Mouse (Mus musculus): ENCODE results near the gene CN725425.

The CN725425 gene

DNA sequence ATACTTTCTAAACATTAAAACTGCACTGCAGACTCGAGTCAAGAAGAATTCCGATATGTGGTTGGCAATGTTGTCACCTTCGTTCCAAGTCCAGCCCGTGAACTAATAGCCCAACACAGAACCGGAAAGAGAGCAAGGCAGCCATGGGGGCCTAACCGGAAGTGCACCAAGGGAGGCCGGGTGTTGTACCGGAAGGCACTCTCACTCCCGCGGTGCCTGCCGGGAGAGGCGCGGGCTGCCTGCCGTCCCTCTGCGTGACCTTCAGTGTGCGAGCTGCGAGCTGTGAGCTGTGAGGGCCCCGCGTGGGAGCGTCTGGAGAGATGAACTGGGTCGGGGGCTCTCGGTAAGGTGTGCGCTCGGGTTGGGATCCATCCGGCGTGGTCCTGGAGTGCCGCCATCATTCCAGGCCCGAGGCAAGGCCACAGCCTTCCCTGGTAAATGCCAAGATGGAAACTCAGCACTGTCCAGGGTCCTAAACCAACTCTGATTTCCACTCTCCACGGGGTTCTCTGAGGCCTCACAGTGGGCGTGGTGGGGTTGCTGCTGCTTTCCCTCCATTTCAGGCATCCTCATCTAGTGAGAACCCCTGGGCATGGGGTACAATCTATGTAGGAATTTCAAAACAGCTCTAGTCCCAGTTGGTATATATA lies at the start of gene CN725425:
CN725425 (plus strand) TSS at position 239 of the 650 bp plus-strand sequence.
- in situ Hi-C loops (cut with MboI; ENCODE audit: low sequenced_read_pairs): no loop called here

GRCm38 (mm10) chr15:91152592-91152991 lies 46.7 kb upstream of the CN725425 start:
- in situ Hi-C loops (cut with MboI; ENCODE audit: low sequenced_read_pairs): no loop called here

GRCm38 (mm10) chr15:91153311-91153710 lies 46.0 kb upstream of the CN725425 start:
- in situ Hi-C loops (cut with MboI; ENCODE audit: low sequenced_read_pairs): no loop called here

GRCm38 (mm10) chr15:91161153-91161552 lies 38.1 kb upstream of the CN725425 start:
- in situ Hi-C loops (cut with MboI; ENCODE audit: low sequenced_read_pairs): no loop called here

GRCm38 (mm10) chr15:91163454-91163853 lies 35.8 kb upstream of the CN725425 start:
- in situ Hi-C loops (cut with MboI; ENCODE audit: low sequenced_read_pairs): no loop called here

- in situ Hi-C loops (cut with MboI; ENCODE audit: low sequenced_read_pairs): no loop called here
Measured at GRCm38 (mm10) chr15:91165021-91165420, 34.3 kb upstream of the CN725425 start.

DNA sequence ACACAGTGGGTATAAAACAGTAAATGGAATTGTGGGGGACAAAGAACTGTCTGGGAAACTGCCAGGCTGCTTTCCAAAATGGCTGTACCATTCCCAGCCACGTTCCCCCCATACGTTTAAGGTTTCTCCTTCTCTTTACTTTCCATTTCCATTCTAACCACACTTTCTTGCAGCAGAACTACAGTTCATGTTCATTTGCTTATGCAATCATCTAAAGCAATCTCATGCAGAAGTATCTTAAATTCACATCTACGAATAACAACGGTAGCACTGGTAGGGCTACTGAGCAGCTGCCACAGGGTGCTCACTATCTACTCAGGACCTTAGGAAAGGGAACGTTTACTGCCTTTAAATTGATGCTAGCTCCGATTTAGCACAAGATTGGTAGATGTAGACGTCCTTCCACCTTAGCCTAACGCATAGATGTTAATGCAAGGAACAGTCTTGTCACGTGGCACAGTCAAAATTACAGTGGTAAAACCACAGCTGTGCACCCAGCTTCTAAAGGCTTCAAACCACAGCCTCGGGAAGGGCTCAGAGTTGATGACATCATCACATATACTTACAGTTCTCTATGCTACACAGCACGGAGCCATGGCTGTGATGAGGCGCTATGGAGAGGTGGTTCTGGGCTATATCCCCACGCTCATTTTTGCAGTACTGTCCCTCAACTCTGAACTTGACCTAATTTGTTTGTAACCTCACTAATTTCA lies 31.3 kb upstream of the CN725425 start:
- in situ Hi-C loops (cut with MboI; ENCODE audit: low sequenced_read_pairs): no loop called here

- in situ Hi-C loops (cut with MboI; ENCODE audit: low sequenced_read_pairs): no loop called here
Measured at GRCm38 (mm10) chr15:91170602-91171328, 28.5 kb upstream of the CN725425 start.

DNA sequence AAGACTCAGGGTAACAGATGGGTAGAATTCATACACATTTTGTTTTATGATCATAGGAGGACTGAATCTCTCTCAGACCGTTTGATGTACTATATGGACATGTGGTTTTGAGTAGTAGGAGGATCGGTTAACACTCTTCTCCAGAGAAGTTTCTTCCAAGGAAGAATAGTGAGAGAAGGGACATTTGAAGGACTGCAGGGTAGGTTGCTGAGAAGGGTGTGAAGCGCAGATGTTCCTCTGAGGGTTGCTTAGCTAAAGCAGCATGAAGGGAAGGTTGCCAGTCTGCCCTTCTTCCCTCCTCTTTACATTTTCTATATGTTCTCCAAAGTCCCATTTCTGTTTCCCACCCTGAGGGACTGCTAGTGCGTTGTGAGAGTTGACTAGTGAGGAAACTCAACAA lies 28.0 kb upstream of the CN725425 start:
- in situ Hi-C loops (cut with MboI; ENCODE audit: low sequenced_read_pairs): no loop called here

- in situ Hi-C loops (cut with MboI; ENCODE audit: low sequenced_read_pairs): no loop called here
Measured at GRCm38 (mm10) chr15:91172193-91172592, 27.1 kb upstream of the CN725425 start.

GRCm38 (mm10) chr15:91178656-91179314 lies 20.5 kb upstream of the CN725425 start:
- in situ Hi-C loops (cut with MboI; ENCODE audit: low sequenced_read_pairs): no loop called here

GRCm38 (mm10) chr15:91179911-91180622 lies 19.2 kb upstream of the CN725425 start:
- in situ Hi-C loops (cut with MboI; ENCODE audit: low sequenced_read_pairs): no loop called here

DNA sequence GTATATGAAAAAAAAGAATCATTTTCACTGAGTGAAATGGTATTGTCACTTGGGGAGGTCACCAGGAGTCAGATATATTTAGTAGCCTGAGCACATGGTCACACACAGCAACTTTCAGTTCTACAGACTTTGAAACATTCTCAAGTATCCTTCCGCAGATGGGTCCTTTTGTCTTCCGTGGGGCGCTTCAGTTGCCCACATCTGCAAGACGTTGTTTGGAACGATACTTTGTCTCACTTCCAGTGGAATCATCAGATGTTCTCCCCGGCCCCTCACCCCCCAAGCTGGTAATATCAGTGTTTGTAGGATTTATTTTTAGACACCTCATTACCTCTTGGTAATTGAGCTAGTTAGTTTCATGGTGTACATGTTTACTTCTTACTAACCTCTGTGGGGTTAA lies 12.9 kb upstream of the CN725425 start:
- in situ Hi-C loops (cut with MboI; ENCODE audit: low sequenced_read_pairs): no loop called here

GRCm38 (mm10) chr15:91190026-91190425 lies 9.3 kb upstream of the CN725425 start:
- in situ Hi-C loops (cut with MboI; ENCODE audit: low sequenced_read_pairs): no loop called here

- in situ Hi-C loops (cut with MboI; ENCODE audit: low sequenced_read_pairs): no loop called here
Measured at GRCm38 (mm10) chr15:91190519-91191207, 8.6 kb upstream of the CN725425 start.

- in situ Hi-C loops (cut with MboI; ENCODE audit: low sequenced_read_pairs): no loop called here
Measured at GRCm38 (mm10) chr15:91191412-91192222, 7.7 kb upstream of the CN725425 start, which contains the start of gene Abcd2. TSS of gene Abcd2 (minus strand) at chr15:91191799.

GRCm38 (mm10) chr15:91192223-91192598 lies 7.1 kb upstream of the CN725425 start:
- in situ Hi-C loops (cut with MboI; ENCODE audit: low sequenced_read_pairs): no loop called here

DNA sequence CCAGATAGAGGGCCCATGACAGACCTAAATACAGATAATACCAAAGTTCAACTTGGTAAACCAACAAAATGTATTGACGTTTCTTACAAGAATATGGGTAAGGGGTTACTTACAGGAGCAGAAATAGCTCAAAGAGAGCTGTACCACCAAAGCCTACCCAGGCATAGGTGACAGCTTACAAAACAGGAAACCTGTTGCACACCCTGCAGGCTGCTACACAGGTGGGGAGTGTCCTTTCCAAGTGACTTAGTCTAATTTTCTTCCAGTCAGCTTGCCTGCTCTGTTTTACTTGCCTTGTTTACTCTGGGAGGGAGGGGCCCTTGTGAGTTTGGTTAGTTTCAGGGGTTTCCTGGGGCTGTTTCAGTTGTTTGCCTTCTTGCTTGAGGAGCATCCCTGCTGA lies 1.5 kb downstream of the CN725425 start:
- in situ Hi-C loops (cut with MboI; ENCODE audit: low sequenced_read_pairs): no loop called here

GRCm38 (mm10) chr15:91202486-91202885 lies 3.2 kb downstream of the CN725425 start:
- in situ Hi-C loops (cut with MboI; ENCODE audit: low sequenced_read_pairs): no loop called here

Data from CH12F3 (cell line).